Mouse (Mus musculus) stomach, postnatal 0 days (tissue): Measurements from ENCODE around the gene Luc7l. TPM values are rescaled to one million over a fixed set of nuclear protein-coding genes. Genes with fewer than 3 reads are reported as not detected.
A peak's percentile ranks its signal among the peaks of the same experiment; 100 is the strongest.

Experiments used
- ATAC-seq: fragments of 200-750 bp; cut with Nextera tagmentation; 2 replicates; pipeline ENCODE4 v1.8.0; 2017; ENCODE audit not compliant: low FRiP score, low TSS enrichment
- DNase-seq: peaks from one replicate; pipeline ENCODE4 v3.0.0-alpha.2; 2016; ENCODE audit warnings: low spot score
- H3K27ac ChIP-seq: fragments of 300-500 bp; sonication (generic); replicated peaks from 2 replicates; pipeline ENCODE4 v1.5.1; 2014; ENCODE audit warnings: mild to moderate bottlenecking, control low read depth
- H3K27me3 ChIP-seq: fragments of 300-500 bp; sonication (generic); 2 replicates; pipeline ENCODE4 v1.6.1; 2014; ENCODE audit warnings: low read length; ENCODE audit not compliant: control insufficient read depth, insufficient read depth
- H3K36me3 ChIP-seq: fragments of 300-500 bp; sonication (generic); 2 replicates; pipeline ENCODE4 v1.6.1; 2014; ENCODE audit warnings: low read length, mixed read lengths; ENCODE audit not compliant: control insufficient read depth, insufficient read depth
- H3K4me1 ChIP-seq: fragments of 300-500 bp; sonication (generic); replicated peaks from 2 replicates; pipeline ENCODE4 v1.6.1; 2014; ENCODE audit warnings: antibody characterized with exemption; ENCODE audit not compliant: control insufficient read depth, insufficient read depth
- H3K4me2 ChIP-seq: fragments of 300-500 bp; sonication (generic); replicated peaks from 2 replicates; pipeline ENCODE4 v1.6.1; 2014; ENCODE audit warnings: low read depth, mild to moderate bottlenecking, control low read depth, moderate library complexity
- H3K4me3 ChIP-seq: fragments of 300-500 bp; sonication (generic); 2 replicates; pipeline ENCODE4 v1.5.1; 2014; ENCODE audit warnings: low read depth, low read length, control low read depth
- H3K9ac ChIP-seq: fragments of 300-500 bp; sonication (generic); 2 replicates; pipeline ENCODE4 v1.6.1; 2014; ENCODE audit warnings: mild to moderate bottlenecking, low read length, control low read depth, mixed read lengths
- H3K9me3 ChIP-seq: fragments of 300-500 bp; sonication (generic); 2 replicates; pipeline ENCODE4 v1.6.1; 2016; ENCODE audit warnings: low read length; ENCODE audit not compliant: control insufficient read depth
- CTCF ChIP-seq: IDR thresholded peaks from 2 replicates; pipeline ENCODE4 v1.5.1; 2016; ENCODE audit warnings: antibody characterized with exemption, low read depth, mild to moderate bottlenecking, moderate library complexity
- EP300 ChIP-seq: optimal IDR thresholded peaks from 2 replicates; pipeline ENCODE3; 2016; ENCODE audit warnings: antibody characterized with exemption
- WGBS: fragments of 180-500 bp; shearing (Covaris S2); extraction: QIAGEN DNeasy Blood & Tissue Kit; methylation state at CpG from one replicate; pipeline ENCODE4 v1.1.7; 2014; 5-methylcytosine and 5-hydroxymethylcytosine counted together
- polyA plus RNA-seq: library from polyadenylated mRNA; unstranded; fragments of >200 nt; fragmentation: Nextera tagmentation; extraction: Ambion mirVana; gene quantifications from 2 replicates; pipeline ENCODE4 v1.2.1, GENCODE M21; 2015

Gene Luc7l
- polyA plus RNA-seq = 42.9 and 46.2 TPM in 2 replicates

DNA sequence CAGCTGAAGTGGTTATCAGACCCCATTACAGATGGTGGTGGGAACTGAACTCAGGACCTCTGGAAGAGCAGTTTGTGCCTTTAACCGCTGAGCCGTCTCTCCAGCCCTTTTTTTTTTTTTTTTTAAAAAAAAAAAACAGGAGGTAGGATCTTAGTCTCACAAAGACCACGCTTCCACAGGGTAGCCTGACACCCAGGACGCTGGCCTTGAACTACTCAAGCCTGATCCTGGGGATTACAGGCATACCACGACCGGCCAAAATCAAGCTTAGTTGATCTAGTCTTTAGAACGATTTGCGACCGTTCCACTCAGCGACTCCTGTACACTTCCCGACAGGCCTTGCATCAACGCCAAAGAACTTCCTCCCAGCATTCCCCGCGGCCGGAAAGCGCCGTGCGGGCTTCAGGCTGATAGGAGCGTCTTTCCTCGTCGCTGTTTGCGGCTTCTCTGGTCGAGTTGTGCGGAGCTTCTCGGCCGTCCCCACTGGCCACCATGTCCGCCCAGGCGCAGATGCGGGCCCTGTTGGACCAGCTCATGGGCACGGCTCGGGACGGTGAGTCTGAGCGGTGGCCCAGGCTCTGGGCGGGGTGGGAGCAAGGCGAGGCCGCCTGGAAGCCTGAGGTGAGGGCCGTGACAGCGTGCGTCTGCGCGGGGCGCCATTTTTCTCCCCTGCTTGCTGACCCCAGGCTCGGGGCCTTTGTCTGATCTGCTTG is at the start of gene Luc7l:
Luc7l (plus strand) TSS at position 358 of the 713 bp plus-strand sequence.
- no peaks in the 10 kb centered on the region for H3K4me1 ChIP-seq
- WGBS = under 1% methylated on average over 43 of the region's 43 CpGs
- H3K9me3 ChIP-seq = no peaks in the 10 kb centered on the region
- peak within 1 kb of the TSS; percentile 100 for H3K27ac ChIP-seq
- peak within 1 kb of the TSS; percentile 73 for H3K4me2 ChIP-seq
- H3K36me3 ChIP-seq = peaks cover 4% of the 10 kb centered on the region
- DNase-seq (peak; percentile 95), ATAC-seq (peak; percentile 94)
- peak within 1 kb of the TSS; percentile 85 for H3K4me3 ChIP-seq
- H3K27me3 ChIP-seq = no peaks in the 10 kb centered on the region
- H3K9ac ChIP-seq = peak within 1 kb of the TSS; percentile 98
- TF ChIP-seq CTCF (peak; percentile 1; the same call in 1 of the 2 replicates), EP300 (peak; percentile 15)

DNA sequence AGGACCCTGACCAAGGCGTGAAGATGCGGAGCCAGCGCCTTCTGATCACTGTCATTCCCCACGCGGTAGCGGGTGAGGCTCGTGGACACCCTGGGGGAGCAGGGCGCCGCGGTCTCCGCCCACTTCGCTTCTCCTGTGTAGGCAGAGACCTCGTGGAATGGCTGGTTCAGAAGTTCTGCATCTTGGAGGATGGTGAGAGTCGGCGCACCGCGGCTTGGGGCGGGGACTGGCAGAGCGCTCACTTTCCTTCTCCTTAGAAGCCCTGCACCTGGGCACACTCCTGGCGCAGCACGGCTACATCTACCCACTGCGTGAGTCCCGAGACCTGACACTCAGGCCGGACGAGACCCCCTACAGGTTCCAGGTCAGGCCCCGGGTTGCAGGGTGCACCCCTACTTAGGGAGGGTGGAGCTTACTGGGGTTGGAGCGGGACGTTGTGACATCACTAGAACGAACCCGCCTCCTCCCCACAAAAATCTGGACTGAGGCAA is 49.3 kb upstream of the Luc7l start:
- Histone ChIP-seq H3K4me1 (no peaks in the 10 kb centered on the region), H3K36me3 (no peaks in the 10 kb centered on the region), H3K4me2 (peak overlapping the region; percentile 92), H3K9me3 (no peaks in the 10 kb centered on the region), H3K27ac (no peak overlapping the region), H3K4me3 (peak overlapping the region; percentile 50), H3K27me3 (no peaks in the 10 kb centered on the region; the same call in 1 of the 2 replicates), H3K9ac (peak overlapping the region; percentile 43)
- TF ChIP-seq EP300 = no peak
- no peak for TF ChIP-seq CTCF
- WGBS = 1% methylated on average over 28 of the region's 30 CpGs
- ATAC-seq = peak; percentile 14
- DNase-seq = peak; percentile 71

DNA sequence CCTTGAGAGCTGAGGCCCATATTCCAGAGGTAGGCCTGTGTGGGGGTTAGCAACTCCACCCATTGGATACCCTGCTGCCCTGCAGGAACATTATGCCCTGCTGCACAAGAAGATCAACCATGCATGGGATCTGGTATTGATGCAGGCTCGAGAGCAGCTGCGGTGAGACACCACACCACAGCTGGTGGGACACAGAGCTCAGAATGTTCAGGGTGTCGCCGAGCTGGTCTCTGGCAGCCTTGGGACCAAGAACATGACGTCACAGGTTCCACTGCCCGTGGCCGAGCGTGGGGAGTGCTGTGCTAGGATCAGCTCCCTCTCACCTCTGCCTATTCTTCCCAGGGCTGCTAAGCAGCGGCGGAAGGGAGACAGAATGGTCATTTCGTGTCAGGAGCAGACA is 47.9 kb upstream of the Luc7l start:
- no peaks in the 10 kb centered on the region for H3K9me3 ChIP-seq
- H3K27ac ChIP-seq = no peak overlapping the region
- no peaks in the 10 kb centered on the region; the same call in 1 of the 2 replicates for H3K27me3 ChIP-seq
- ATAC-seq (no peak), DNase-seq (no peak)
- WGBS = 48% methylated on average over 11 of the region's 11 CpGs
- TF ChIP-seq CTCF = no peak
- TF ChIP-seq EP300 = no peak
- H3K4me2 ChIP-seq = no peak overlapping the region
- no peak overlapping the region for H3K9ac ChIP-seq
- no peaks in the 10 kb centered on the region for H3K36me3 ChIP-seq
- no peaks in the 10 kb centered on the region for H3K4me1 ChIP-seq
- H3K4me3 ChIP-seq = no peak overlapping the region

DNA sequence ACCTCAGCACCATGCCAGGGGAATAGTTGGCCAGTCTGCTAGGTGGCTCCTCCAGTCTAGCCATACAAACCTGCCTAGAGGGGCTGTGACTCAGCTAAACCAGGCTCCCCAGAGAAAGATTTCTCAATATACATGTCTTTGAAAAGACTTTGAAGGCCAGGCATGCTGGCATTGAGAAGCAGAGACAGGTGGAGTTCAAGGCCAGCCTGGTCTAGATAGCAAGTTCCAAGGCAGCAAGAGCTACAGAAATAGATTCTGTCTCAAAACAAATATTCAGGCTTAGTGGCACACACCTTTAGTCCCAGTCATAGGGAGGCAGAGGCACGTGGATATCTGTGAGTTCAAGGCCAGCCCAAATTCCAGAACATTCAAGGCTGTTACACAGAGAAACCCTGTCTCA is 46.3 kb upstream of the Luc7l start:
- TF ChIP-seq CTCF = no peak
- TF ChIP-seq EP300 = no peak
- H3K4me2 ChIP-seq = no peak overlapping the region
- H3K9ac ChIP-seq = no peak overlapping the region
- no peaks in the 10 kb centered on the region for H3K9me3 ChIP-seq
- H3K27me3 ChIP-seq = no peaks in the 10 kb centered on the region; the same call in 1 of the 2 replicates
- no peaks in the 10 kb centered on the region for H3K36me3 ChIP-seq
- H3K4me3 ChIP-seq = no peak overlapping the region
- WGBS = 48% methylated on average over 1 of the region's 1 CpGs
- H3K4me1 ChIP-seq = no peaks in the 10 kb centered on the region
- no peak overlapping the region for H3K27ac ChIP-seq
- DNase-seq = no peak
- ATAC-seq = no peak

DNA sequence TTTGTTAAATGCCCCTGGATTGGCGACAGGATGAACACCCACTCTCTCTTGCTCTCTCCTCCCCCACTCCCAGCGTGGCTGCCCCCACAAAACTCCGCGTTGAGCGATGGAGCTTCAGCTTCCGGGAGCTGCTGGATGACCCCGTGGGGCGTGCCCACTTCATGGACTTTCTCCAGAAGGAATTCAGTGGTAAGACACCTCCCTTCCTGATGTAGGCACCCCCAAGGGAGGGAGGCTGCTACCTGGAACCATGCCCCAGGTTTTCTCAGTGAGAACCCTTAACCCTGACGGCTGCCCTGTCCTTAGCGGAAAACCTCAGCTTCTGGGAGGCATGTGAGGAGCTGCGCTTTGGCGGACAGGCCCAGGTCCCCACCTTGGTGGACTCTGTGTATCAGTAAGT is 45.0 kb upstream of the Luc7l start, which contains the start of gene Arhgdig:
Arhgdig (minus strand) TSS at position 101 of the 400 bp plus-strand sequence.
- ATAC-seq (no peak), DNase-seq (no peak)
- no peak within 1 kb of the TSS for H3K4me3 ChIP-seq
- TF ChIP-seq CTCF = no peak
- no peak for TF ChIP-seq EP300
- H3K4me2 ChIP-seq = no peak within 1 kb of the TSS
- H3K27ac ChIP-seq = no peak within 1 kb of the TSS
- no peaks in the 10 kb centered on the region for H3K4me1 ChIP-seq
- no peaks in the 10 kb centered on the region for H3K27me3 ChIP-seq
- H3K9me3 ChIP-seq = no peaks in the 10 kb centered on the region
- H3K36me3 ChIP-seq = no peaks in the 10 kb centered on the region
- H3K9ac ChIP-seq = no peak within 1 kb of the TSS
- 86% methylated on average over 12 of the region's 12 CpGs for WGBS

DNA sequence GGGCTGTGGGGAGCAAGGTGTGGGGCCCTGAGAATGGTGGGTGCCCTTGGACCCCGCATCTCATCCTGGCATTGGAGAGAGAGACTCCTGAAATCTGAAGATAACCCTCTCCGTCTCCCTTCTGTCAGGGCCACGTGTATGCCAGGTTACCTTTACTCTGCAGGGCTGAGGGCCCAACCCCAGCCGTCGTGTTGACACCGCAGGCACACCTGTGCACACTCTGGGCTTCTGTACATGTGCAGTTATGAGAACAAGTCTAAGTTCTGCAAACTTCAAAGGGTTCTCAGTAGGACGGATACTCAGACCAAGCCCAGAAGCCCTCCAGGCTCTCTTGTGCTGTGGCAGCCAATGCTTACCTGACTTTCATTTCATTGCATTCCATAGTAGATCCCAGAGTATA is 40.5 kb upstream of the Luc7l start:
- TF ChIP-seq CTCF (no peak), EP300 (no peak)
- H3K4me3 ChIP-seq = no peak overlapping the region
- DNase-seq (peak; percentile 80), ATAC-seq (peak; percentile 83)
- H3K4me1 ChIP-seq = no peaks in the 10 kb centered on the region
- no peak overlapping the region for H3K9ac ChIP-seq
- no peaks in the 10 kb centered on the region for H3K36me3 ChIP-seq
- H3K9me3 ChIP-seq = no peaks in the 10 kb centered on the region
- no peaks in the 10 kb centered on the region for H3K27me3 ChIP-seq
- no peak overlapping the region for H3K4me2 ChIP-seq
- peak overlapping the region; percentile 71 for H3K27ac ChIP-seq
- 60% methylated on average over 7 of the region's 7 CpGs for WGBS
